Mouse (Mus musculus): Measurements from ENCODE around the gene Pla1a.
"Not testable (repeated sequence)": the region's sequence is repeated elsewhere in the genome, so short reads cannot be mapped to it uniquely, and the experiment has no call there.

Gene Pla1a

GRCm38 (mm10) chr16:38458600-38459280, 25.8 kb upstream of the Pla1a start:
- no peak for DNase-seq (ENCODE audit: low spot score)

GRCm38 (mm10) chr16:38456812-38457567, 24.0 kb upstream of the Pla1a start:
- no peak for DNase-seq (ENCODE audit: low spot score)

- no peak for DNase-seq (ENCODE audit: low spot score)
Measured at GRCm38 (mm10) chr16:38455511-38456418, 22.8 kb upstream of the Pla1a start, which contains the start of gene Cd80. Gene Cd80 (plus strand): TSS chr16:38455561.

- no peak for DNase-seq (ENCODE audit: low spot score)
Measured at GRCm38 (mm10) chr16:38454533-38455254, 21.7 kb upstream of the Pla1a start.

- DNase-seq (ENCODE audit: low spot score): no peak
Measured at GRCm38 (mm10) chr16:38453952-38454351, 21.0 kb upstream of the Pla1a start.

GRCm38 (mm10) chr16:38453203-38453553, 20.2 kb upstream of the Pla1a start:
- no peak for DNase-seq (ENCODE audit: low spot score)

- peak; percentile 82 for DNase-seq (ENCODE audit: low spot score)
Measured at GRCm38 (mm10) chr16:38452442-38453202, 19.7 kb upstream of the Pla1a start, which contains the start of gene Adprh. Gene Adprh (minus strand): TSS chr16:38452703.

- no peak for DNase-seq (ENCODE audit: low spot score)
Measured at GRCm38 (mm10) chr16:38451421-38452205, 18.7 kb upstream of the Pla1a start.

- no peak for DNase-seq (ENCODE audit: low spot score)
Measured at GRCm38 (mm10) chr16:38450707-38451106, 17.8 kb upstream of the Pla1a start.

- no peak for DNase-seq (ENCODE audit: low spot score)
Measured at GRCm38 (mm10) chr16:38448458-38448857, 15.5 kb upstream of the Pla1a start.

GRCm38 (mm10) chr16:38447366-38447765, 14.4 kb upstream of the Pla1a start:
- no peak for DNase-seq (ENCODE audit: low spot score)

GRCm38 (mm10) chr16:38446141-38446540, 13.2 kb upstream of the Pla1a start:
- DNase-seq (ENCODE audit: low spot score): not testable (repeated sequence)

- DNase-seq (ENCODE audit: low spot score): no peak
Measured at GRCm38 (mm10) chr16:38445576-38445975, 12.6 kb upstream of the Pla1a start.

GRCm38 (mm10) chr16:38445046-38445445, 12.1 kb upstream of the Pla1a start:
- no peak for DNase-seq (ENCODE audit: low spot score)

- DNase-seq (ENCODE audit: low spot score): no peak
Measured at GRCm38 (mm10) chr16:38443721-38444464, 10.9 kb upstream of the Pla1a start.

GRCm38 (mm10) chr16:38442216-38442615, 9.3 kb upstream of the Pla1a start:
- DNase-seq (ENCODE audit: low spot score): no peak

- DNase-seq (ENCODE audit: low spot score): no peak
Measured at GRCm38 (mm10) chr16:38441611-38442010, 8.7 kb upstream of the Pla1a start.

- DNase-seq (ENCODE audit: low spot score): no peak
Measured at GRCm38 (mm10) chr16:38440403-38440802, 7.5 kb upstream of the Pla1a start.

GRCm38 (mm10) chr16:38439190-38439589, 6.2 kb upstream of the Pla1a start:
- DNase-seq (ENCODE audit: low spot score): no peak

All from urinary bladder, postnatal 10 days (tissue).